Mouse (Mus musculus): Measurements from ENCODE around the gene Ddx39b.
A peak's percentile ranks its signal among the peaks of the same experiment; 100 is the strongest.

- TF ChIP-seq CTCF (conservative IDR thresholded peaks at IDR 0.05 in 1 of 2, IDR thresholded peaks at IDR 0.05 in 1 of 2; ENCODE audit: low read depth in 2 of 2, low read length in 2 of 2) (peak; percentile 97 to 99), MEF2A (IDR thresholded peaks at IDR 0.05; ENCODE audit: borderline replicate concordance, low read depth, low read length) (peak; percentile 76; the same call in 1 of the 2 replicates), EP300 (IDR thresholded peaks at IDR 0.05; ENCODE audit: low read length) (peak; percentile 66; the same call in 1 of the 2 replicates), TCF12 (IDR thresholded peaks at IDR 0.05; ENCODE audit: low read depth, low read length) (peak; percentile 78), BHLHE40 (IDR thresholded peaks at IDR 0.05; ENCODE audit: low read depth, low read length) (peak; percentile 98), USF1 (IDR thresholded peaks at IDR 0.05; ENCODE audit: low read depth, low read length) (peak; percentile 91), TBP (conservative IDR thresholded peaks at IDR 0.05; ENCODE audit: low read depth, low read length) (no peak), POLR2A (IDR thresholded peaks at IDR 0.05; ENCODE audit: low read depth, low read length) (peak; percentile 41), GABPA (IDR thresholded peaks at IDR 0.05; ENCODE audit: insufficient replicate concordance, low read depth, low read length) (no peak), MXI1 (IDR thresholded peaks at IDR 0.05; ENCODE audit: low read depth, low read length) (peak; percentile 99), E2F4 (IDR thresholded peaks at IDR 0.05; ENCODE audit: insufficient replicate concordance, low read depth, low read length) (no peak; the same call in 1 of the 2 replicates), CHD2 (IDR thresholded peaks at IDR 0.05; ENCODE audit: low read length) (peak; percentile 50; the same call in 1 of the 2 replicates), HCFC1 (IDR thresholded peaks at IDR 0.05; ENCODE audit: low read depth, low read length) (peak; percentile 67), MAZ (IDR thresholded peaks at IDR 0.05; ENCODE audit: low read depth, low read length) (peak; percentile 73)
Observed at GRCm38 (mm10) chr17:35257824-35258491, 16.4 kb downstream of the Ddx39b start.

Measured in CH12.LX (cell line).